Mouse (Mus musculus): Measurements from ENCODE around the gene Cd59b.
"Not testable (repeated sequence)": the region's sequence is repeated elsewhere in the genome, so short reads cannot be mapped to it uniquely, and the experiment has no call there.

The Cd59b gene

DNA sequence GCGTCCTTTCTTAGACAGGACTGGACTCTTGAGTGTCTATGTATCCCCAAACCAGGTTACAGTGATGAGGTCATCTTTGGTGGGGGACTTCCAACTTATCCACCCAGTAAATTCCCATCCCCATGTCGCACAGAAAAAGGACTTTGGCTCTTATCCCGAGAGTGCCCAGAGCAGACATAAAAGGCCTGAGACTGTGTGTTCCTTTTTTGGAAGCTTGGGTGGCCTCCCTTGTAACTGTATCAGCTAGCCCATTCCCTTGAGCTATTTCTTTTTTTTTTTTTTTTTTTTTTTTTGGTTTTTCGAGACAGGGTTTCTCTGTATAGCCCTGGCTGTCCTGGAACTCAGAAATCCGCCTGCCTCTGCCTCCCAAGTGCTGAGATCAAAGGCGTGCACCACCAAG, 4.1 kb upstream of the Cd59b start, which contains the start of gene Gm10912:
Gene Gm10912 (plus strand): TSS at position 301 of the 400 bp plus-strand sequence.
- not testable (repeated sequence) for DNase-seq

DNA sequence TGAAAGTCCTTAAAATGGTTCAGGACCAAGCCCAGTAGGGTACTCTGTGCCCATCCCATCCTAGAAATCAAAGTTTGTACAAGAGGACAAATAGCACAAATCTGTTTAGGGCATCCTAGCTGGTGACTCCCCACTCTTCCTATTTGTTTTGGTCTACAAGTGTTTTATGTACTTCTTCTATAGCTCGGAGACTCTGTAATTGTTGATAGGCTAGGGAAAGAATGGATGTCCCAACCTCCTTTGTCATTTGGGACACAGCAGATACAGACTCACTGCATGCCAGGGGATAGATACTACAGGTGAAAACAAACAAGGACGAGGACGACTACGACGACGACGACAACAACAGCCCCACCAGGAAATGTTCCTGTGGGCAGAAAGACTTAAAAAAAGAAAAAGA, 1.2 kb upstream of the Cd59b start, which contains the start of gene Gm10799:
Gene Gm10799 (minus strand): TSS at position 101 of the 400 bp plus-strand sequence.
- DNase-seq, result not testable (repeated sequence)

DNA sequence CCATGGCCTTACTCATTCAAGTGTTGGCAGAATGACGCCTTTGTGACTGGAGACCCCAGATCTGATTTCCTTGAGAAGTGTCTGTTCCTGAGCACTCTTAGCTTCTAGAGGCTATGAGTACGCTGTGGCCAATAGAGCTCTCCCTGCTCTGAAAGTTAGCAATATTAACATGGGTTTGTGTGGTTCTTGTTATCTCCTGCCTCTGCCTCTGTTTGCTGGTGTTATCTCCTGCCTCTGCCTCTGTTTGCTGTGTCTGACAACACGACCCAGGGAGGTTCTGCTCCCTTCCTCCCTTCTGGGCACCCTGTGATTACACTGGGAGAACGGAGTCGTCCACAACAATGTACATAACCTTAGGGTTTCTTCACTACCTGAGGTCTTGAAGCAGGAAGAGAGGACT, 8.6 kb downstream of the Cd59b start:
- DNase-seq, result not testable (repeated sequence)

DNA sequence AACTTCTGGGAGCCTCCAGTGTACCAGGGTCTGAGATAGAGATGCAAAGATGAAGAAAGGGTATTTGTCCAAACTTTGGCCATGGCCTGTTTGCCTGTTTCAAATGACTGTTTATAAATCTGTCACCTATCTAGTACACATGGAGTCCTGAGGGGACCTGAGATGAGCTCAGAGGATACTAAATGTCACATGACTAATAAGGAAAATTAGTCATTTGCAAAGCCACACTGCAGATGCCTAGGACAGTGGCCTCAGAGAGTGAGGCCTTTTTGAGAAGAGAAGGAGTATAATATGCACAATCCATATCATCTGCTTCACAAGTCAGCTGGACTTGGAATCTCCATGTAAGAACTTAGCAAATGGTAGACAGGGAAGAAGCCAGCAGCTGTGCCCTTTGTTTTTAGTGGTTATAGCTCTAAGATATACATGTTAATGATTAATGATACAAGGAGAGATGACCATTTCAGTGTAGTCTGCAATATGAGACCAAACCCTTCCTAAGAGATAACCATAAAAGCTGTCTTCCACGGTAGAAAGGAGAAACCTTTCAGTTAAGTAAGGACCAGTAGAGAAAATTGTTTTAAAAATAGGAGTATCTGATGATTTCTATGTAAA, 11.9 kb downstream of the Cd59b start:
- not testable (repeated sequence) for DNase-seq

DNA sequence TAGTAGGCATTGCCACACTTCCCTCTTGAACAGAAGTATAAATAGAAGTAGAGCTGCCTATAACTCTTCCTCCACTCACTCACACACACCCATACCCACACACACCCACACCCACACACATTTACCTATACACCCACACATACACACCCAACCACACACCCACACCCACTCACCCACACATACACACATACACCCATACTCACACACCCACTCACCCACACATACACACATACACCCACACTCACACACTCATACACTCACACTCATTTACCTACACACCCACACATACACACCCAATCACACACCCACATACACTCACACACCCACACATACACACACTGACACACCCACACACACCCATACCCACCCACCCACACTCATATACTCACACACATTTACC, 12.8 kb downstream of the Cd59b start:
- DNase-seq, result no peak

DNA sequence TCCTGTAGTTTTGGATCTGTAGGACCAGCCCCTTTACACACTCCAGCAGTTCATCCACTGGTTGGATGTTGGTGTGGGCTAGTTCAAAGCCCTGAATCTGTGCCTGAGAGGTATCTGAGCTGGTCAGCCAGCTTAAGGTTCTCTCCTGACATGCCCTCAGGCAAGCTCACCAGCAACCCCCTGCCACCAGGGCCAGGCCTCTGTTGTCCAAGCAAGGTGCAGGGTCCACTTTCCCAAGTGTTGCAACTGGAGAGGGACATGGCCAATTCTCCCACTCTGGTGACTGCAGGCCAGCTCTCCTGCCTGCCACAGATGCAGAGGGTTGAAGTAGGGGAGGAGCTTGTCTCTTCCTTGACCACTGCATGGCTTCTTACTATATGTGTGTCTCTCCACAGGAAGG, 14.4 kb downstream of the Cd59b start:
- not testable (repeated sequence) for DNase-seq

DNA sequence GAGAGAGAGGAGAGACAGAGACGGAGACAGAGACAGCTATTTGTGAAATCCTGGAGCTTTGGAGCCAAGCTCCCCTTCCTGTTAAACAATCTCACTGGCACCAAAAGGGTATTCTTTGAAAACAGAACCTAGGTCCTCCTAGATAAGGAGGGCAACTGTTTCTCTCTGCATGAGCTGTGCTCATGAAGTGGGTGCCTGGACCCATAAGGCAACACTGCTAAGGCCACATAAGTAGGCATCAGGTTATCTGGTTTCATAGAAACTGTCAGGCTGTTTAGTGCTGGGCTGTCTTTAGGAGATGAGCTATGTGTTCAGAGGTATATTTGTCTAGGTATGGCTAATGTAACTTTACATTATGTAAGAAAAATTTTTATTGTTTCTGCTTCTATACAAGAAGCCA, 17.9 kb downstream of the Cd59b start:
- not testable (repeated sequence) for DNase-seq

DNA sequence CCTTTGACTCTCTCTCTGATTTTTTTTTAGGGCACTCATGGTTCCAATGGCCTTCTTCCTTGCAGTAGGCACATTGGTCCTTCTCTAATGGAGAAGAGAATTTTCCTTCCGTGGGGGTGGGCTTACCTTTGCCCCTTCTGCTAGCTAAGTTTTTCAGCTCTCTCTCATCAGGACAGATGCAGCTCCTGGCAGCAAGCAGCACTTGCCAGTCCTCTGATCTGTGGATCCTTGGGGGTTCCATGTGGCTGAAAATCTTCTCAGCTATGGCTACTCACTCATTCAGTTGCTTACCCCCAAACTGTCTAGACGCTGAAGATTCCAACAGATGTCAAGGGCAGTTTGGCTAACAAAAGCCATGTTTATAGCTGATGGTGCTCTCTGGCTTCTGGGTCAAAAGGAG, 23.7 kb downstream of the Cd59b start:
- no peak for DNase-seq

DNA sequence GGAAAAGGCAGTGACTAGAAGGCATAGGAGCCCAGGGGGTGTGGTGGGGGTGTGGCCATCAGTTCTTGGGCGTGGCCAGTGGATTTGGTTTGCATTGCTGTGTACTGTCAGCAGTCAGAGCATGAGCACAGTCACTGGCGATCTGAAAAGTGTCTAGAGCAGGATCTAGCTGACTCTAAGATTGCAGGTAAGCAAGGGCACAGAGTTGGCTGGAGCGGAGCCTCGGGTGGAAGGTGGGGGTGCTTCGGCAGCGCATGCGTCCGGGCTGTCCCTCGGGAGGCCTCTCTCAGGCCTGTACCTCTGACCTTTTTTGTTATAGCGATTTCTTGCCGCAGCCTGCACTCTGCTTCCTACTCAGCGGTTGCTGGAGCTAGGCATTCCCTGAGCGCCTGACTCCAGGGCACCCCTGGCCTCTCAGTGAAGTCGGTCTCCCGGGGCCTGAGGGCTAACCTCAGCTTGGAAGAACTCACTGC, 26.1 kb downstream of the Cd59b start, which contains the start of gene Cd59a:
Gene Cd59a (plus strand): TSS at position 61 of the 473 bp plus-strand sequence.
- DNase-seq, result peak; percentile 85

DNA sequence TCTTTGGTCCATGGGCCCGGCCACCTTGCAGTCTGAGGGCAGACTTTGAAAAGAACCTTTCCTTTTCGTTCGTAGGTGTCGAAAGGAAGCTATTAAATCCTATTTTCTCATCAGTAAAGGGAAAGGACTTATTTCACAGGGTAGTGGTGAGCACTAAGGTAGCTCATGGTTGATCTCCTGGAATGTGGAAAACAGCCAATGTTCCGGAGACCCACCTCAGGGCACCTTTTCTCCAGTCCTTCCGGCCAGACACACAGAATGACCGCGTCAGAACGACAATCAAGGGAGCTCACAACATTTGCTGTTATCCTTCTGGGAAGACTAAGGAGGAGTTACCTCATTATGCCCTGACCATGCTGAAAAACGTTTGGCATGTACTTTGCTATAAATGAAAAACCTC, 26.6 kb downstream of the Cd59b start:
- no peak for DNase-seq

DNA sequence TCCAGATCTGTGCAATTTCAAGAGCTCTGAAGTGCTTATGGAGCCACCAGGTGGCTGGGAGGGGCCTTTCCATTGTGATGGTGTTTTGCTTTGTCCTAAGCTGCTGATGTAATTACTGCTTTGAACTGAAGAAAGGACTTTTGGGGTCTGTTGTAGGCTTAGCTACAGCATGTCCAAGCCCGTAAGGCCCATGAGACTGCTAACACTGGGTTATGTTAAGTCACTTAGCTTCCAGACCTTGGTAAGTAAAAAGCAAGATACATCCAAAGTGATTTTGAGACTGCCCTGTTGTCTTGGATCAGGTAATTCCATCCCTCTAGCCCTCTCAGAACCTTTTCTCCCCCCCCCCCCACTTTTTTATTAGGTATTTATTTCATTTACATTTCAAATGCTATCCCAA, 27.1 kb downstream of the Cd59b start:
- not testable (repeated sequence) for DNase-seq

DNA sequence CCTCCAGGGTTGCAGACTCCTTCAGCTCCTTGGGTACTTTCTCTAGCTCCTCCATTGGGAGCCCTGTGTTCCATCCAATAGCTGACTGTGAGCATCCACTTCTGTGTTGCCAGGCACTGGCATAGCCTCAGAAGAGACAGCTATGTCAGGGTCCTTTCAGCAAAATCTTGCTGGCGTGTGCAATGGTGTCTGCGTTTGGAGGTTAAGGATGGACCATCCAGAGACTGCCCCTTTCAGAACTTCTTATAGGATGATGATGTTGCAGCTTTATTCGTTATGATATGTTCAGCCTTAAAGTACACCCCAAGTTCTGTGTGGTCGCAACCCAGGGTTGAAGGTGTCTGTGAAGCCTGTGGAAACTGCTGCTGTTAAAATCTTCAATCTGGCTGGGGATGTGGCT, 27.7 kb downstream of the Cd59b start:
- not testable (repeated sequence) for DNase-seq

DNA sequence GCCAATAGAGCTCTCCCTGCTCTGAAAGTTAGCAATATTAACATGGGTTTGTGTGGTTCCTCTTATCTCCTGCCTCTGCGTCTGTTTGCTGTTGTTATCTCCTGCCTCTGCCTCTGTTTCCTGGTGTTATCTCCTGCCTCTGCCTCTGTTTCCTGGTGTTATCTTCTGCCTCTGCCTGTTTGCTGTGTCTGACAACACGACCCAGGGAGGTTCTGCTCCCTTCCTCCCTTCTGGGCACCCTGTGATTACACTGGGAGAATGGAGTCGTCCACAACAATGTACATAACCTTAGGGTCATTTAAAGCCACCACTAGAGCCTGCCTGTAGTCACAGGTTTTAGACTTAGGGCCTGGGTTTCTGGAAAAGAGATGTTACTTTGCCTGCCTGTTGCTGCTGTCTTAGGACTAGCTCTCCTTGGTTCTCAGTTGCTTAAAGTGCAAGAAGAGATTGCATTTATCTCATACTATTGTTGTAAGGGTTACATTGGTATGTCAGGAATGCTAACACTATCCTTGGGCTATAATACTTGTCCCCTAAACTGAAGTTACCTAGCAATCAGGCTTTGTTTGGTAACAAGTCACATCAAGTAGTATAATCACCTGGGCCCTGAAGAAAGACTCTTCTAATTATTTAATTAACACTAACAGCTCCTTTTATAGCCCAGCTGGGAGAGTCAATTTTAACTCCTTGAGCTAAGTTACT, 29.0 kb downstream of the Cd59b start:
- no peak for DNase-seq

DNA sequence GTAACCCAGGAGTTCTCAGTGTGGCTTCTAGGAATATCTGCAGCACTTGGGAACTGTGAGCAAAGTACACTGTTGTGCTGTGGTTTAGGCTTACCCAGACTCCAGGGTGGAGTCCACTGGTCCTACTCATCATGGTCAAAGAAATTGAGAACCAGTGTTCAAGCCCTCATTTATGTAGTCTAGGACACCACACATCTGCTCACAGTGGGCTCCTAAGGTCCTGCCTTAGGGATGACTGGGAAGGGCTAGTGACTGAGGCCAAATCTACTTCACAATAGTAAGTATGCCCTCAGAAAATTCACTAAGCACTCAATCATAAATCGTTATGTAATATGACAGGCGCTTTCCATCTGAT, 29.6 kb downstream of the Cd59b start:
- no peak for DNase-seq

DNA sequence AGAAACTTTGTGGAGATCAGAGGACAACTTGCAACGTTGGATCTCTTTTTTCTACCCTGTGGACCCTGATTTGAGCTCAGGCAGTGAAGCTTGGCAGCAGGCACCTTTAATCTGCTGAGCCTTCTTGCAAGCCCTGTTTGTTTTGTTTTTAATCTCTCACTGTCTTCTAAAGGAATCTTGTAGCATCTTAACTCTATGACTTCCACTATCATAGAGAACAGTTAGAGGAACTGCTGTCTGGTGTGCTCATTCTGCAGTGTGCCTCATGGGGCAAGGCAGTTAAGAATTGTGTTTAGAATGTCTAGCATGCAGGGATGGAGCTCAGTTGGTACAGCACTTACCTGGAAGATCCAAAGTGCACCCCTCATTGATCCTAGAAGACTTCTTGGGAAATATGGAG, 30.3 kb downstream of the Cd59b start:
- DNase-seq, result no peak

DNA sequence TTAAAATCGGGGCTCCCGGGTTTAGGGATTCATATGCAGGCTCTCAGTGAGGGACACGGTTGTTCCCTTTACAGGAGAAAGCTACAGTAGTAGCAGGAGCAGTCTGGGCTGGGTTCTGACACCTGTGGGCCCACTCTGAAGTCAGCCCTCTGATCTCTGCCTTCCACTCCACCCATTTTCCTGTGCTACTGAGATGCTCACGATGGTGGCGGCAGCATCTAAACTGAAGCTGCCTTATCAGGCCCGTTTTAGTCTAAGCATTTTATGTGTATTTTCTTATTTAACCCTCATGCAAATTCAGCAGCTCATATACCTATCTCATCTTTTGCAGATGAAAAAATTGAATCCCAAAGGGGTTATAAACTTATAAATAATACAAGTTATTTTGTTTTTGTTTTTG, 35.2 kb downstream of the Cd59b start:
- no peak for DNase-seq

DNA sequence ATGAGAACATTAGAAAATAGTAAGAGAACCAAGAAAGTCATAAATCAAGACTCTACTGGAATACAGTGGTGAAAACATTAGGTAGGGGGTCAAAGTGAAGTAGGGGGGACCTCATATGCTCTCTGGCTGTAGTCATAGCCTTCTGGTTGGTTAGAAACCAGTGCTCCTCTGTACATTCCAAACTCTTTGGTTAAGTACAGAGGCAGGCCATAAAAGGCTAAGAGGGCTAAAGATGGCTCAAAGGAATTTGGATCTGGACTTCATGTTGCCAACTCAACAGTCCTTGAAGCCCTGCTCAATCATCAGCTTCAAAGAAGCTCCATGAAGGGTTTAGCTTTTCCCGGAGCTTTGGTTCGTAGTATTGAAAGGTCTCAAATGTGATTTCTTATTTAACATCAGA, 39.4 kb downstream of the Cd59b start:
- not testable (repeated sequence) for DNase-seq

DNA sequence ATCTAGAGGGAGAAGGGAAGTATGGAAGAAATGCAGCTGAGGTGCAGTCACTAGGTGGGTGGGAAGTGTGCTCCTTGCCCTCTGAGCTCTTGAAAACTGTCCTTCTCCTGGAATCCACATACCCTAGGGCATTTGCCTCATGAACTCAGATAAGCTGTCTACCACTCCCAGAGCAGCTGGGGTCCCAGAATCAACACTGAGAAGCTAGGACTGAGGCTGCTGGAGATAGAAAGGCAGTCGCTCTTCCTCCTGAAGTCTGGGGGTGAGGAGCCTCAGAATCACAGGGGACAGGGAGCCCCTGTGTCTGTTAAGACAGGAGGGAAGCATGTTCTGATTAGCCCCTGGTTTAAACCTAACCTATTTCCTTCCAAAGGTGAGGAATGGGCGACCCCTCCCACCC, 39.9 kb downstream of the Cd59b start:
- DNase-seq, result no peak

DNA sequence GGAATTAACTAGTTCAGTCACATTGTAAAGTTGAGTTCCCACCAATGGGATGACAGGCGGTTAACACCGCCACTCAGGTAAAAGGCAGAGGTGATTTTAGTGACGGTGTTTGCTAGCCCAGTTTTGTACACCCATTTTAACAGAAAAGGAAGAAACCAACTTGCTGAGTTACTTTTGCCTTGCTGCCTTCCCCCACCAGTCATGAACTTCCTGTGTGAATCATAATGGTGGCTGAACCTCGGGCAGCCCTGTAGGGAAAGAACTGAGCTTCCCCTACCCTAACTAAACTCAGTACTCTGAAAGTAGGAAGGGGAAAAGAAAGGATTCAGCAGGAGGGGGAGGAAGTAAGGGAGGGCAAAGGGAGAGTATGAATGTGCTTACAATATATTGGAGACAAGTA, 40.4 kb downstream of the Cd59b start:
- DNase-seq, result no peak

DNA sequence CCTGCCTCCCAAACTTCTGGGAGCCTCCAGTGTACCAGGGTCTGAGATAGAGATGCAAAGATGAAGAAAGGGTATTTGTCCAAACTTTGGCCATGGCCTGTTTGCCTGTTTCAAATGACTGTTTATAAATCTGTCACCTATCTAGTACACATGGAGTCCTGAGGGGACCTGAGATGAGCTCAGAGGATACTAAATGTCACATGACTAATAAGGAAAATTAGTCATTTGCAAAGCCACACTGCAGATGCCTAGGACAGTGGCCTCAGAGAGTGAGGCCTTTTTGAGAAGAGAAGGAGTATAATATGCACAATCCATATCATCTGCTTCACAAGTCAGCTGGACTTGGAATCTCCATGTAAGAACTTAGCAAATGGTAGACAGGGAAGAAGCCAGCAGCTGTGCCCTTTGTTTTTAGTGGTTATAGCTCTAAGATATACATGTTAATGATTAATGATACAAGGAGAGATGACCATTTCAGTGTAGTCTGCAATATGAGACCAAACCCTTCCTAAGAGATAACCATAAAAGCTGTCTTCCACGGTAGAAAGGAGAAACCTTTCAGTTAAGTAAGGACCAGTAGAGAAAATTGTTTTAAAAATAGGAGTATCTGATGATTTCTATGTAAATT, 41.6 kb downstream of the Cd59b start:
- DNase-seq, result not testable (repeated sequence)

DNA sequence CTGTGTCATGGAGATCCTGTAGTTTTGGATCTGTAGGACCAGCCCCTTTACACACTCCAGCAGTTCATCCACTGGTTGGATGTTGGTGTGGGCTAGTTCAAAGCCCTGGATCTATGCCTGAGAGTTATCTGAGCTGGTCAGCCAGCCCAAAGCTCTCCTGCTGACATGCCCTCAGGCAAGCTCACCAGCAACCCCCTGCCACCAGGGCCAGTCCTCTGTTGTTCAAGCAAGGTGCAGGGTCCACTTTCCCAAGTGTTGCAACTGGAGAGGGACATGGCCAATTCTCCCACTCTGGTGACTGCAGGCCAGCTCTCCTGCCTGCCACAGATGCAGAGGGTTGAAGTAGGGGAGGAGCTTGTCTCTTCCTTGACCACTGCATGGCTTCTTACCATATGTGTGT, 43.9 kb downstream of the Cd59b start:
- not testable (repeated sequence) for DNase-seq

DNA sequence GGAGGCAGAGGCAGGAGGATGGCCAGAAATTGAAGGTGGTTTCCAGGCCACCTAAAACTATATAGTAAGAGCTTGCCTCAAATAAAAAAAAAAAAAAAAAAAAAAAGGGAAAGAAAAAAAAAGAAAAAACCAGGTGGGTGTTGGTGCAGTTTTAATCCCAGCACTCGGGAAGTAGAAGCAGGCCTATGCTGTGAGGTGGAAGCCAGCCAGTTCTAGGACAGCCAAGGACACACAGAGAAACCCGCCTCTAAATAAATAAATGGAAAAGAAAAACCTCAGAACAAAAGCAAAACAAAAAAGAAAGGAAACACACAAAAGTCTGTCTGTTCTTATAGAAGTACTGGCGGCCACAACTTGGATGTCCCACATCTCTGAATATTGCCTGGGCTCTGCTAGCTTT, 45.2 kb downstream of the Cd59b start:
- no peak for DNase-seq

DNA sequence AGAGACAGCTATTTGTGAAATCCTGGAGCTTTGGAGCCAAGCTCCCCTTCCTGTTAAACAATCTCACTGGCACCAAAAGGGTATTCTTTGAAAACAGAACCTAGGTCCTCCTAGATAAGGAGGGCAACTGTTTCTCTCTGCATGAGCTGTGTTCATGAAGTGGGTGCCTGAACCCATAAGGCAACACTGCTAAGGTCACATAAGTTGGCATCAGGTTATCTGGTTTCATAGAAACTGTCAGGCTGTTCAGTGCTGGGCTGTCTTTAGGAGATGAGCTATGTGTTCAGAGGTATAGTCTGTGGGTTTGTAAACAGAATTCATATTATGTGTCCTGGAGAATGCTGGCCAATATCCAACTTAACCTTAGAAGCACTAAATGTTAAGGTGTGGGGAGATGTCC, 47.5 kb downstream of the Cd59b start:
- DNase-seq, result not testable (repeated sequence)

DNA sequence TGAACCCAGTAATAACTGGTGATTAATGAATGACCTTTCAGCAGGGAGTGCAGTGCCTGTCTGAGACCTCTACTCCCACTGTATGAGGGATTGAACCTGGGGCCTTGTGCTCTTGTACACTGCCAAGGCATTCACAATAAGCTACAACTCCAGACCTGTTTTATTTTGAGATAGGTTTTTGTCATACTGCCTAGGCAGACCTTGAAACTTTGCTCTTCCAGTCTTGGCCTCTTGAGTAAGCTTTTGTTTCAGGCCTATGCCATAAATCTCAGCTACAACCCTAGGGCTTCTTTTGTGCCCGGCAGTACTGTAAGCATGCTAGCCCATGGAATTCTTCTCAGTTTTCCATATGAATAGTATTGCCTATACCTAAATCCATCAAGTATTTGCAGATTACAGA, 49.4 kb downstream of the Cd59b start:
- DNase-seq, result no peak

Data from lung, postnatal 4 days (tissue).